Mouse (Mus musculus) testis, postnatal 10 days (tissue): Measurements from ENCODE around the gene Hpcal1.
"Not testable (repeated sequence)": the region's sequence is repeated elsewhere in the genome, so short reads cannot be mapped to it uniquely, and the experiment has no call there.

Experiments
- DNase-seq: peaks from one replicate; pipeline ENCODE4 v3.0.0; 2021; ENCODE audit warnings: low spot score

The Hpcal1 gene

GRCm38 (mm10) chr12:17778320-17778719 is 87.7 kb downstream of the Hpcal1 start:
- no peak for DNase-seq

- no peak for DNase-seq
Measured at GRCm38 (mm10) chr12:17779093-17779492, 88.4 kb downstream of the Hpcal1 start.

GRCm38 (mm10) chr12:17789486-17789885 is 98.8 kb downstream of the Hpcal1 start:
- no peak for DNase-seq

- DNase-seq, result peak; percentile 26
Measured at GRCm38 (mm10) chr12:17791111-17791510, 100.5 kb downstream of the Hpcal1 start.

- no peak for DNase-seq
Measured at GRCm38 (mm10) chr12:17792756-17793155, 102.1 kb downstream of the Hpcal1 start.

- peak; percentile 84 for DNase-seq
Measured at GRCm38 (mm10) chr12:17795660-17796278, 105.1 kb downstream of the Hpcal1 start.

GRCm38 (mm10) chr12:17798261-17798660 is 107.6 kb downstream of the Hpcal1 start:
- DNase-seq, result not testable (repeated sequence)

GRCm38 (mm10) chr12:17808542-17808941 is 117.9 kb downstream of the Hpcal1 start:
- peak; percentile 77 for DNase-seq

GRCm38 (mm10) chr12:17835279-17835678 is 144.6 kb downstream of the Hpcal1 start:
- DNase-seq, result not testable (repeated sequence)
